ENCODE assay signal across 31 mouse cellular contexts in genomic region chr6:73485616-73486015, GRCm38 (mm10). TPM values are rescaled to one million over a fixed set of nuclear protein-coding genes. Genes with fewer than 3 reads are reported as not detected.
A peak's percentile ranks its signal among the peaks of the same experiment; 100 is the strongest.
DNase-seq lines count a peak whose midpoint lies in the region; ATAC-seq lines count a peak whose summit lies in the region.
"Had no signal": no experiment of that assay in that cellular context is flagged by ENCODE, and none has a peak within 500 bp of the region (broad histone marks: within the 10 kb centered on the region; RNA-seq: fewer than 3 reads in every experiment).

No protein-coding gene starts in this region.

- WGBS in stomach, embryonic 14.5 days = 76% methylated on average over 3 of the region's 3 CpGs
- WGBS in forebrain, embryonic 13.5 days = 72% methylated on average over 3 of the region's 3 CpGs
- 80% methylated on average over 3 of the region's 3 CpGs for WGBS in forebrain, embryonic 12.5 days

- no peaks in the 10 kb centered on the region for H3K9me3 ChIP-seq in stomach, embryonic 14.5 days (ENCODE audit: control insufficient read depth, low read depth, low read length)
- H3K9me3 ChIP-seq in forebrain, embryonic 13.5 days (replicated peaks) = no peaks in the 10 kb centered on the region
- no peaks in the 10 kb centered on the region for H3K9me3 ChIP-seq in forebrain, embryonic 12.5 days
- H3K9me3 ChIP-seq: embryonic facial prominence, embryonic 13.5 days; embryonic facial prominence, embryonic 15.5 days; forebrain, embryonic 10.5 days had no signal

- peak; percentile 23 for DNase-seq in ES-CJ7 (ENCODE audit: low read depth, low spot score)
- peak; percentile 67 for DNase-seq in R1 (ENCODE audit: low read depth, low spot score)
- DNase-seq in adrenal gland, adult 18-20 months (ENCODE audit: low spot score in 2 of 2) = no peak
- DNase-seq: adrenal gland, adult 2 months; adrenal gland, postnatal 10 days; adrenal gland, postnatal 25 days; cerebellum, adult 11 months; cerebellum, adult 18-20 months; cerebellum, adult 8-10 months; cerebellum, adult 9-11 months; cerebellum, postnatal 14 days; cerebellum, postnatal 36 days; embryo, embryonic 11 days had no signal

- H3K4me1 ChIP-seq in stomach, embryonic 14.5 days (ENCODE audit: control insufficient read depth, insufficient read depth, low read length) = no peaks in the 10 kb centered on the region
- no peaks in the 10 kb centered on the region for H3K4me1 ChIP-seq in forebrain, embryonic 13.5 days
- H3K4me1 ChIP-seq in forebrain, embryonic 12.5 days = peaks cover 4% of the 10 kb centered on the region; the same call in 1 of the 2 replicates
- H3K4me1 ChIP-seq: embryonic facial prominence, embryonic 13.5 days; embryonic facial prominence, embryonic 15.5 days; forebrain, embryonic 10.5 days had no signal

- no peak overlapping the region for H3K4me3 ChIP-seq in stomach, embryonic 14.5 days (ENCODE audit: low read depth, low read length)
- H3K4me3 ChIP-seq in forebrain, embryonic 13.5 days = no peak overlapping the region
- H3K4me3 ChIP-seq in forebrain, embryonic 12.5 days (replicated peaks) = no peak overlapping the region
- H3K4me3 ChIP-seq: embryonic facial prominence, embryonic 13.5 days; embryonic facial prominence, embryonic 15.5 days; erythroblast, embryonic 14.5 days; forebrain, embryonic 10.5 days had no signal

- H3K36me3 ChIP-seq in stomach, embryonic 14.5 days (ENCODE audit: control insufficient read depth, insufficient read depth, low read length) = no peaks in the 10 kb centered on the region
- H3K36me3 ChIP-seq in forebrain, embryonic 13.5 days (ENCODE audit: poor library complexity, severe bottlenecking) = no peaks in the 10 kb centered on the region
- no peaks in the 10 kb centered on the region for H3K36me3 ChIP-seq in forebrain, embryonic 12.5 days (replicated peaks)
- H3K36me3 ChIP-seq: embryonic facial prominence, embryonic 13.5 days; embryonic facial prominence, embryonic 15.5 days; forebrain, embryonic 10.5 days; G1E had no signal

- H3K4me2 ChIP-seq in stomach, embryonic 14.5 days (replicated peaks; ENCODE audit: low read depth, low read length) = no peak overlapping the region
- no peak overlapping the region for H3K4me2 ChIP-seq in forebrain, embryonic 13.5 days
- H3K4me2 ChIP-seq in forebrain, embryonic 12.5 days = no peak overlapping the region
- H3K4me2 ChIP-seq: embryonic facial prominence, embryonic 13.5 days; embryonic facial prominence, embryonic 15.5 days had no signal

- 0 out of 2 replicates have a peak, but pooled peaks have one; percentile 58 for ATAC-seq in stomach, embryonic 14.5 days (ENCODE audit: insufficient number of reproducible peaks, insufficient read depth, low FRiP score, low read depth)
- no peak for ATAC-seq in forebrain, embryonic 13.5 days
- no peak for ATAC-seq in forebrain, embryonic 12.5 days (ENCODE audit: low FRiP score)
- ATAC-seq: activated CD4-positive, CD25-positive, alpha-beta regulatory T cell, adult 4 months; forebrain, embryonic 14.5 days; forebrain, embryonic 16.5 days; Patski had no signal

- no peak overlapping the region for H3K9ac ChIP-seq in stomach, embryonic 14.5 days (replicated peaks; ENCODE audit: low read depth, low read length)
- H3K9ac ChIP-seq in forebrain, embryonic 13.5 days = no peak overlapping the region
- no peak overlapping the region for H3K9ac ChIP-seq in forebrain, embryonic 12.5 days
- H3K9ac ChIP-seq: embryonic facial prominence, embryonic 13.5 days; embryonic facial prominence, embryonic 15.5 days had no signal

- no peak overlapping the region for H3K27ac ChIP-seq in stomach, embryonic 14.5 days (ENCODE audit: low read length)
- no peak overlapping the region for H3K27ac ChIP-seq in forebrain, embryonic 13.5 days
- H3K27ac ChIP-seq in forebrain, embryonic 12.5 days = no peak overlapping the region
- H3K27ac ChIP-seq: embryonic facial prominence, embryonic 13.5 days; embryonic facial prominence, embryonic 15.5 days; forebrain, embryonic 10.5 days had no signal

- no peaks in the 10 kb centered on the region for H3K27me3 ChIP-seq in stomach, embryonic 14.5 days (ENCODE audit: control insufficient read depth, insufficient read depth, low read length)
- H3K27me3 ChIP-seq in forebrain, embryonic 13.5 days = no peaks in the 10 kb centered on the region
- H3K27me3 ChIP-seq in forebrain, embryonic 12.5 days = no peaks in the 10 kb centered on the region
- H3K27me3 ChIP-seq: embryonic facial prominence, embryonic 13.5 days; embryonic facial prominence, embryonic 15.5 days had no signal

RNA-seq across cellular contexts. Expression of gene 4931417E11Rik, which starts 16.1 kb away (rescaled TPM):
- polyA plus RNA-seq in stomach, embryonic 14.5 days (2014; fragmentation: Nextera tagmentation; extraction: Ambion mirVana) = not detected in 2 replicates
- polyA plus RNA-seq in forebrain, embryonic 13.5 days (2015; fragmentation: Nextera tagmentation; extraction: Ambion mirVana) = not detected in 2 replicates
- not detected in 2 replicates for polyA plus RNA-seq in forebrain, embryonic 12.5 days (2016; fragmentation: Nextera tagmentation; extraction: Ambion mirVana)
- total RNA-seq in adrenal gland, adult 18-20 months (2021) = not detected
- total RNA-seq: adrenal gland, adult 2 months; adrenal gland, postnatal 10 days; adrenal gland, postnatal 25 days; adrenal gland, postnatal 4 days; common myeloid progenitor, adult 5-6 weeks; G1E had no signal
- polyA plus RNA-seq: activated CD4-positive, CD25-positive, alpha-beta regulatory T cell, adult 4 months; adrenal gland, adult 2 months; brain, embryonic 14.5 days; C2C12; embryonic facial prominence, embryonic 11.5 days; embryonic facial prominence, embryonic 13.5 days; embryonic facial prominence, embryonic 15.5 days; erythroblast, embryonic 14.5 days; forebrain, embryonic 10.5 days; forebrain, embryonic 14.5 days; forebrain, embryonic 16.5 days; frontal cortex, adult 2 months; G1E; Patski had no signal

Comparison
In these comparisons a context has a peak if more than half of its experiments do, and no peak if none do; other contexts are left out.
1. DNase-seq: peak in ES-CJ7 (single experiment) and R1 (single experiment); none in adrenal gland, adult 18-20 months (0 of 2).